Mouse (Mus musculus): ENCODE results near the gene Trmt44.
"Not testable (repeated sequence)": the region's sequence is repeated elsewhere in the genome, so short reads cannot be mapped to it uniquely, and the experiment has no call there.

The Trmt44 gene

GRCm38 (mm10) chr5:35592824-35593223, 18.0 kb upstream of the Trmt44 start:
- in situ Hi-C loops (cut with MboI; ENCODE audit: unreplicated experiment in 2 of 2) = loop anchor here (5.0 to 10.0 kb wide), 2 partner anchors 119 to 262 kb away; no protein-coding TSS in a partner anchor

GRCm38 (mm10) chr5:35592081-35592736, 17.3 kb upstream of the Trmt44 start:
- in situ Hi-C loops (cut with MboI; ENCODE audit: unreplicated experiment in 2 of 2) = loop anchor here (5.0 to 10.0 kb wide), 2 partner anchors 120 to 263 kb away; no protein-coding TSS in a partner anchor

GRCm38 (mm10) chr5:35591497-35591896, 16.6 kb upstream of the Trmt44 start:
- in situ Hi-C loops (cut with MboI; ENCODE audit: unreplicated experiment in 2 of 2) = loop anchor here (5.0 to 10.0 kb wide), 2 partner anchors 121 to 263 kb away; no protein-coding TSS in a partner anchor

- in situ Hi-C loops (cut with MboI; ENCODE audit: unreplicated experiment in 2 of 2) = not testable (repeated sequence)
These were observed 9.4 kb upstream of the Trmt44 start for GRCm38 (mm10) chr5:35584259-35584658.

GRCm38 (mm10) chr5:35583221-35583783, 8.4 kb upstream of the Trmt44 start:
- in situ Hi-C loops (cut with MboI; ENCODE audit: unreplicated experiment in 2 of 2) = no loop called here

GRCm38 (mm10) chr5:35582445-35583220, 7.8 kb upstream of the Trmt44 start, which contains the start of gene Acox3:
Gene Acox3 (plus strand): TSS chr5:35583040.
- in situ Hi-C loops (cut with MboI; ENCODE audit: unreplicated experiment in 2 of 2) = no loop called here

- in situ Hi-C loops (cut with MboI; ENCODE audit: unreplicated experiment in 2 of 2) = no loop called here
These were observed 5.5 kb upstream of the Trmt44 start for GRCm38 (mm10) chr5:35580156-35580922.

GRCm38 (mm10) chr5:35579247-35579893, 4.5 kb upstream of the Trmt44 start:
- in situ Hi-C loops (cut with MboI; ENCODE audit: unreplicated experiment in 2 of 2) = no loop called here

- in situ Hi-C loops (cut with MboI; ENCODE audit: unreplicated experiment in 2 of 2) = no loop called here
These were observed 3.5 kb upstream of the Trmt44 start for GRCm38 (mm10) chr5:35578411-35578810.

- in situ Hi-C loops (cut with MboI; ENCODE audit: unreplicated experiment in 2 of 2) = no loop called here
These were observed 1.6 kb upstream of the Trmt44 start for GRCm38 (mm10) chr5:35576409-35577020.

- in situ Hi-C loops (cut with MboI; ENCODE audit: unreplicated experiment in 2 of 2) = no loop called here
These were observed 3.3 kb downstream of the Trmt44 start for GRCm38 (mm10) chr5:35571546-35571945.

- in situ Hi-C loops (cut with MboI; ENCODE audit: unreplicated experiment in 2 of 2) = no loop called here
These were observed 8.2 kb downstream of the Trmt44 start for GRCm38 (mm10) chr5:35566632-35567031.

- in situ Hi-C loops (cut with MboI; ENCODE audit: unreplicated experiment in 2 of 2) = no loop called here
These were observed 9.7 kb downstream of the Trmt44 start for GRCm38 (mm10) chr5:35565217-35565616.

GRCm38 (mm10) chr5:35563449-35563848, 11.4 kb downstream of the Trmt44 start:
- in situ Hi-C loops (cut with MboI; ENCODE audit: unreplicated experiment in 2 of 2) = no loop called here

- in situ Hi-C loops (cut with MboI; ENCODE audit: unreplicated experiment in 2 of 2) = no loop called here
These were observed 12.3 kb downstream of the Trmt44 start for GRCm38 (mm10) chr5:35562616-35563015.

- in situ Hi-C loops (cut with MboI; ENCODE audit: unreplicated experiment in 2 of 2) = no loop called here
These were observed 15.4 kb downstream of the Trmt44 start for GRCm38 (mm10) chr5:35559447-35559846.

- in situ Hi-C loops (cut with MboI; ENCODE audit: unreplicated experiment in 2 of 2) = no loop called here
These were observed 16.8 kb downstream of the Trmt44 start for GRCm38 (mm10) chr5:35557946-35558621.

GRCm38 (mm10) chr5:35556393-35556792, 18.5 kb downstream of the Trmt44 start:
- in situ Hi-C loops (cut with MboI; ENCODE audit: unreplicated experiment in 2 of 2) = no loop called here

- in situ Hi-C loops (cut with MboI; ENCODE audit: unreplicated experiment in 2 of 2) = no loop called here
These were observed 21.9 kb downstream of the Trmt44 start for GRCm38 (mm10) chr5:35552838-35553539.
